Mouse (Mus musculus): ENCODE data around the gene Tab1.
A peak's percentile ranks its signal among the peaks of the same experiment; 100 is the strongest.

Gene Tab1

DNA sequence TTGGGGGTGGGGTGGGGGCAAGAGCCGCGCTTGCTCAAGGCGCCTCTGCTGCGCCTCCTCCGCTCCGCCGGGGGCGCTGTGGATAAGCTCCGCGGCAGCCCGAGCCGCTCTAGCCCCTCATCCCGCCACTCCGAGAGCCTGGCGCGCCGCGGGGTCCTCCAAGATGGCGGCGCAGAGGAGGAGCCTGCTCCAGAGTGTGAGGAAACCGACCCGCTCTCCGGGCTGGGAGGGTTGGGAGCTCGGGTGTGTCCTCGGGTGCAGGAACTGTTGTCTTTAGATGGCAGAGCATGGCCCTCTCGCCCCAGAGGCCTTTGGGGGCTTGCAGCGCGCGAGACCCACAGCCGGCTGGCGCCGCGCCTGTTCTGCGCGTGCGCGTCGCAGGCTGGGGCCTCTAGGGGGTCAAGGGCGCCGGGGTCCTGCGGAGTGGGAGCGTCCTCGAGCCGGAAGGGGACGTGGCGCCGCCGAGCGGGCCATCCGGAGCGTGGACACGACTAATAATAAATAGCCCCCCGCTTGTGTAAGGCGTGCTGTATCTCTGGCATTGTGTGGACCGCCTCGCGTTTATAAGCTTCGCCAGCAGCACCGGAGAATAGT, at the start of gene Tab1:
Gene Tab1, plus strand, starts transcription at position 135 of the 594 bp plus-strand sequence.
- DNase-seq (ENCODE audit: low spot score) = peak; percentile 95

DNA sequence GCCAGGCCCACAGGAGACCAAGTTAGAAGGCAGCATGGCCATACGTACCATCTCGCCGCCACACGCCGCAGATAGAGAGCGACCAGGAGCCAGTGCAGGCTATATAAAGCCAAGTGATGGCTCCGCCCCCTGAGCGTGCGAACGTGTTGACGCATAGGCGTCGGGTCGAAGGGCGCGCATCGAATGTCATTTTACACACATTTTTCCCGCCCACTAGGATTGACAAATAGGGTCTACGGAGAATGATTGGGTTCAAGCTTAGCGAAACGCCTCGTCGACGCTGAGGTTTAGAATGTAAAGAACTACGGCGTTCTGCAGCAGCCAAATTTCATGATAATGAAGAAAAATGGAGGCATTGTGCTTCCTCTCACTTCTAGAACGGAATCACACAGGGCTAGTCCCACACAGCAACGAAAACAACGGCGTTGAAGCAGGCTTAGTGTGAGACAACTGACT, 49.6 kb upstream of the Tab1 start:
- peak; percentile 100 for DNase-seq (ENCODE audit: low spot score)

DNA sequence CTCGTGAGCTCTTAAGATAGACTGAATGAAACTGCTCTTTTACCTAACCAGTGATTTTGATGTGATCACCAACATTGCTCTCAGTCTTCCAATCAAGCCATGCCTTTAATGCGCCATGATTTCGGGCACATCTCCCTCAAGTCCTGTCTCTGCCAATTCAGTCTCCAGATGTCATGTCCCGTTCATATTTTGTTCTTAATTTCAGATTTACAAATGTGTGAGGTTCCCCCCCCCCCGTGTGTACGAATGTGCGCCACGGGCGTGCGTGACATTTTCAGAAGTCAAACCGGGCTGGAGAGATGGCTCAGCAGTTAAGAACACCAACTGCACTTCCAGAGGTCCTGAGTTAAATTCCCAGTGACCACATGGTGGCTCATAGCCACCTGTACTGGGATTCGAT, 49.2 kb upstream of the Tab1 start:
- no peak for DNase-seq (ENCODE audit: low spot score)

DNA sequence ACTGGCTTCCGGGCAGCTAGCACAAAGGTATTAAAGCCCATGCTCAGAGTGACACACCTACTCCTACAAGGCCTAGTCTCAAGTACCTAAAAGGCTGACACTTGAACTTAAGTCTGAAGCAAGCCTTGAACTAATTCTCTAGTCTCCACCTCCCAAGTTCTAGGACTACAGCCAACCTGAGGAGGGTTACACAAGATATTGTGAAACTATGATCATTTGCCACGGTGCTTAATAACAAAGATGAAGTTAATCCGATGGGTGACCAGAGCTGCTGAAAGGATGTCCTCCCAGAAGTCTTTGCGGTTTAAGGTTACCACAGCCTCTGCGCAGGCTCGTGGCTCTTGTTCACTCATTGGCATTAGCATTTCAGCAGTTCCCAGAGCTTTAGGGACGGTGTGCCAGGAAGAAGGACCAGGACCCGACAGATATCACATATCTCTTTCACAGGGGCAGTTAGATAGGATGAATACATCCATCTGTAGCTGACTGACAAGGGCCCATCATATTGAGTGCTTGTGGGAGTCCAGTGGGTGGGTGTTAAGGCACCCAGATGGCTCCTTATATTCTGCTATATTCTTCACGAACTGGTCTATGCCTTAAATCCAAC, 45.4 kb upstream of the Tab1 start:
- no peak for DNase-seq (ENCODE audit: low spot score)

DNA sequence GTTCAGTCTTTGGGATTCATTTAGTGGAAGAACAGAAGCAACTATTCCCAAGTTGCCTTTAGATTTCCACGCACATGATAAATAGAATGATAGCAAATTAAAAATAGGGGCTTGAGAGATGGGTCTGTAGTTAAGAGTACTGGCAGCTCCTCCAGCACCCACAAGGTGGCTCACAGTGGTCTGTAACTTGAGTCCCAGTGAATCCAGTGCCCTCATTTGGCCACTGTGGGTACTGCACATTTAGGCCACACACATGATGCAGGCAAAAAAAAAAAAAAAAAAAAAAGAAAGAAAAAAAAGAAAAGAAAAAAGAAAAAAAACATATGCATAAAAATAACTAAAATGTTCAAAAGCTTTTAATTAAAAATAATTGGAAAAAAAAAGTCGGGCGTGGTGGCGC, 44.3 kb upstream of the Tab1 start:
- peak; percentile 94 for DNase-seq (ENCODE audit: low spot score)

DNA sequence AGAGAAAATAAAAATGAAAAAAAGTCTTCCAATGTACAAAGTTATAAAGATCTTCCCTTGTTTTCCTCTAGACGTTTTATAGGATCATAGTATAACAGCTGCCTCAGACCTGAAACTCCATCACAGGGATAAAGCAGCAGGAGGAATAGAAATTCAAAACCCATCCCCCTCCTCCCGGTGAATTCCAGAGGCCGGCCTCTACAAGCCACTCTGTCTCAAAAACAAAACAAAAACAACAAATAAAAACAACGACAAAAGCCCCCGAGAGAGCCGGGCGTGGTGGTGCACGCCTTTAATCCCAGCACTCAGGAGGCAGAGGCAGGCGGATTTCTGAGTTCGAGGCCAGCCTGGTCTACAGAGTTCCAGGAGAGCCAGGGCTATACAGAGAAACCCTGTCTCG, 42.8 kb upstream of the Tab1 start:
- peak; percentile 37 for DNase-seq (ENCODE audit: low spot score)

DNA sequence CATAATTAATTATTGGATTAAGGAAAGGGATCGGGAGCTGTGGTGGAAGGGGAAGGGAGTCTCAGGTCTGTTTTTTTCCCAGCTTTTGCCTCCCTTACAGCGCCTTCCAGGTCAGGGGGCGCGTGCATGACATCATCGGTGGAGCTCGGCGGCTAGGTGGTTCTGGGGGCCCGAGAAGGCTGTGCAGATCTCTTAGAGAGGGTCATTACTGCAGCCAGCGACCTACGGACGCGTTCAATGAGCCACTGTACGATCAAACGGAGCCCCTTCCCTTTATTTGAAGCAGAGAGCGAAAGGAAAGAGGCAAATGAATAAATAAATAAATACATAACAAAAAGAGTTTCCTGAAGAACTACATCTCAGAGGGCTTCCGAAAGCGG, 42.2 kb upstream of the Tab1 start:
- DNase-seq (ENCODE audit: low spot score) = peak; percentile 49

DNA sequence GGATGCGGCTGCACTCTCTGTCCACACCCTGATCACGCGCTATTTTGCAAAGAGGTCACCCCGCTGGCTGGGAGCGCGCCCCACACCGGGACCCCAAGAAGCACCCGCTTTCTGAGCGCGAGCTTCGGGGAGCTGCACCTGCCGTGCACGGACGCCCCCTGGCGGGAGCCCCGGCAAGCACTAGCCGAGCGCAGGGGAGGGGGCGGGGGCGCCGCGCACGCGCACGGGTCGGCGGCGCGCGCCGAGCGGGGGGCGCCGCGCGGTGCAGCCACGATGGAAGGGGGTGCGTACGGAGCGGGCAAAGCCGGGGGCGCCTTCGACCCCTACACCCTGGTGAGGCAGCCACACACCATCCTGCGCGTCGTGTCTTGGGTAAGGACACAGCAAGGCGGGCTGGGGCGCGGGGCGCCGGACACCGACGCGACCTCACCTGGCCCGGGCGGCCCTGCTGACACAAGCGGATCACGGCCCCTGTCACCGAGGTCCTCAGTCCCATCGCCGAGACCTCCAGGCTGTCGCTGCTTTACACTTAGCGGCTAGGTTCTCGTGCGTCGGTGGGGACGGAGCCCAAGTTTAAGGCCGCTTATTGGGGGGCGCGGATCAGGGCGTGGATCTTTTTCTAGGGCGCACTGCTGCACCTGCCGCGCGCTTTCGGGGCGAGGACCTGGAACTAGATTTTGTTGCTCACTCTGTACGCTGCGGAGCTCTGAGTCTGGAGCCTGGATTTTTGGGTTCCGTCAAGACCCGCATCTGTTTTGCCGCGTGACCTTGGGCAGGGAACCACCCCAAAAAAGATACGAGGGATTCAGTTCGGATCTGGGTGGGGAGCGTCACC, 41.6 kb upstream of the Tab1 start, which contains the start of the genes Syngr1 and Rpl3:
Gene Syngr1, plus strand, starts transcription at position 214 of the 835 bp plus-strand sequence.
Gene Rpl3, minus strand, starts transcription at position 748 of the 835 bp plus-strand sequence.
- peak; percentile 89 for DNase-seq (ENCODE audit: low spot score)

DNA sequence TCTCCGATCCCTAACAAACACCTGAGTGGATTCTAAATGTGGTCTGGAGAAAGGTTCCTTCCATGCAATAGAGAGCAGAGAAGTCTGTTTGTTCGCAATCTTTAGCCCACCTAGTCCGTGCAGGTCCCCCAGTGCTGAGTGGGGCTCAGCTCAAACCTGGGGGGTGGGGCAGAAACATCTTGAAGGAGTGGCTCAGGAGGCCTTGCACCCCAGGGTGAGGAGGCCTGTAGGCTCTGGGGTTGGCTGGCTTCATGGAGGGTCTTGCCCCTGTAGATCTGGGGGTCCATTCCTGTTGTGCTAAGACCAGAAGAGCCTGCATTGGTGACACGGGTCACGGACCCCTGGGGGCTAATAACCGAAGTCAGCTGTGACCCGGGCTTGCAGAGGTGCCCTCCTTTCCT, 40.9 kb upstream of the Tab1 start:
- DNase-seq (ENCODE audit: low spot score) = peak; percentile 54

DNA sequence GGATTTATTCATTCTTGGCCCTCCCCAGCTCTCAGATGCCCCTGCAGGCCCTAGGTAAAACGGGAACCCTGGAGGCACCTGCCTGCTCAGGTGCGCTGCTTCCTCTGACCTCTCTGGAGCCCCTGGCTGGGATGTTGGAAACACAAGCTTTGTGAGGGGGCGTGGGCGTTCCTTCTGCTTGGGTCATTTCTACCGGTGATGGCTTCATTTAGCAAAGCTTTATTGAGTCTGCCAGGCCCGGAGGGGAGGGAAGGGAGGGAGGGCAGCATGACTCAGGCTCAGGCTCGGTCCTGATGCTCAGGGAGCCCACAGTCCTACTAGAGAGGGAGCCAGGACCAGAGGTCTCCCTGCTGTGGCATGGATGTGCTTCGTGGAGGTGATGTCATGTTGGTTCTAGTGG, 40.3 kb upstream of the Tab1 start:
- DNase-seq (ENCODE audit: low spot score) = peak; percentile 49

DNA sequence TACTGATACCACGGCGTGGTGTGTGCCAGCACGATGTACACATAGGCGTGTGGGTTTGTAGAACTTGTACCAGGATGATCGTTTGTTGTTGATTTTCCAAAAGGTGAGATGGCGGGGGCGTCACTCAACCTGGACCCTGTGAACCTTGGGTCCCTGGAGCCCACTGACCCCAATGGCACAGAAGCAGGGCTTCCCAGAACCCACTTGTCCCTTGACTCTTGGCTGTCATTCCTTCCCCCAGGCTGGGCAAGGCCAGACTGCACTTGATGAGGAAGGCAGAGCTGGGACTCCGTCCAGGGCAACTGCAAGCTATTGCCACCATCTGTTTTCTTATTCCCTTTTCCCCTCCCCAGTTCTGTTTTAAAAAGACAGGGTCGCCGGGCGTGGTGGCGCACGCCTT, 38.7 kb upstream of the Tab1 start:
- no peak for DNase-seq (ENCODE audit: low spot score)

DNA sequence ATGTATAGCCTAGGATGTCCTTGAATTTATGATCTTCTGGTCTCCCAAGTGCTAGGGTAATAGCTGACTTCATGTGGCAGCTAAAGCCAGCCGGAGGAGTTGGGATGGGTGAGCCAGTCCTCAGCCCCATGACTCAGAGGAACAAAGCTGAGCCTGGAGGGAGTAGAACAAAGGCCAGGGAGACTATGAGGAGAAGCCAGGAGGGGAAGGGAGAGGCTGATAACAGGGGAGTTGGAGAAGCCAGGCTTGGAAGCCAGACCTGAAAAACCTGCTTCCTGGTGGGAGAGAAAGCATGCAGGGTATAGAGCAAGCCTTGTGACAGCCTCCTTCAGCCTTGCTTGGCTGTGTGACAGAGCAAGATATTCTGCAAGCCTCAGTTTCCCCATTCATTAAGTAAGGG, 37.3 kb upstream of the Tab1 start:
- no peak for DNase-seq (ENCODE audit: low spot score)

DNA sequence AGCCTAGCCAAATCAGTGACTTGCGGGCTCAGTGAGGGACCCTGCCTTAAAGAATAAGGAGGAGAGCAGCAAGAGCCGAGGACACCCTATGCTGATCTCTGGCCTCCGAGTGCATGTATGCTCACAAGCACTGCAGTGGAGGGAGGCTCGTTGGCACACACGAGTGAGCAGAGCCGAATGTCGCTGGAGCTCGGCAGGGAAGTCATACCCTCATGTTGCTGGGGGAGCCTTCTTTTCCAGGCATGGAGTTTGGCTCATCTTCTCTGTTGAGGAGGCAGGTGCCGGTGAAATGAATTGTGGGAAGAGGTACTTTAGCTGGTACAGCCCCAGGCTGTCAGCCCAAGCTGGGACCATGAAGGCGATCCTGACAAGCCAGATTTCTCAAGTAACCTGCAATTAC, 36.5 kb upstream of the Tab1 start:
- DNase-seq (ENCODE audit: low spot score) = no peak

DNA sequence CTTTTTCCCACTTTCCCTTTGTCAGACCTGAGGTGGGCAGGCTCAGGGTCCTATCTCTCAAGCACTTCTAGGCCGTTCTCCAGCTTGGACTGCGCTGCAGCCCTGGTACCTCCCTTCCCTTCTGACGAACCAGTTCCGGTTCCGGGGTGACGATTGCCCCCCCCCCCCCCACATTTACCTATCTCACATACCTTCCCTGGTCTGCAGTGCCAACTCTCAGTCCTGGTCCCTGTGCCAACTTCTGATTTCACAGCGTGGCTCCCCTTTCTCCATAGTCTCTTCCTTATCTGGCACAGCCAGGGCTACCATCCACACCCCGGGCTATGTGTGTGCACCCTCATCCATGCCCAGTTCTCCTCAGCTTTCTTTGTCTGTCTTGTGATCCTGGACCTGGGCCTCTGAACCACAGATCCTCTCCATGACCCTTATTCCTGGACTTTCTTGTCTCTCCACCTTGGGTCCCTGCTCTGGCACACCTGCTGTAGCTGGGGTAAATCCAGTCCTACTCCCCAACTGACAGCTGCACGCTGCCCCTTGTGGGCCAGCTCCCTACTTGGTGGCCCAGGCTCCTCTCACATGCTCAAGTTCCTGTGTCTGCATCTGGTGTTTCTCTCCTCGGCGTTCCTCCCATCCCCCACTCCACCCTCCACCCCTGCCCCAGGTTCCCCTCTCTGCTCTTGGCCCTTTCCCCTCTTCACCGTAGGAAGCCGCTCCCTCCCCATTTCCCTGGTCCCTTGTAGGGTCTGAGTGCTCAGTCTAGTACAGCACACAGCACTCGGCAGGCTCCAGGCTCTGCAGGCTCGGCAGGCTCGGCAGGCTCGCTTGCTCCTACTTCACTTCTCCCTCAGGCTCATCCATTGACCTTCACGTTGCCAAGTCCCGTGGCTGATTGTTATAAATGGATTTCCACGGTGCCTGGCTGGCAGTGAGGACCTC, 35.7 kb upstream of the Tab1 start:
- peak; percentile 75 for DNase-seq (ENCODE audit: low spot score)

DNA sequence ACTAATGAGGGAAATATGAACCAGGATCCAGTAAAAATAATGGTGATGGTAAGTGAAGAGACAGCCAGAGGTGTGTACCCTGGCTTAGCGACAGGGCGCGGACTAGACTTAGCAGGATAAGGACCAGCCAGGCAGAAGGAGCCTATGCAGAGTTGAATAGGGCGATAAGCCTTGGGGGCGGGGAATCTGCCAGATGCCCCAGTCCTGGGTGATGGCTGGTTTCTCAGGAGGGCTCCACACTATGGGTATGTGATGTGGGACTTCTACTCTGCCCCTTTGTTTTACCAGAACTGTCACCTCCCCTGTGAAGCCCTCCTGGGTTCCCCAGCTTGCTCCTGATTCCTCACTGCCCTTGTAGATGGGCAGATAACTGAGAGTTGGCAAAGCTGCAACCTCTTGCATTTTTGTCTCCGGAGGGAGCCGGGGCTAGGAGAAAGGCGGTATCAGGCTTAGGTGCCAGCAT, 34.9 kb upstream of the Tab1 start:
- no peak for DNase-seq (ENCODE audit: low spot score)

DNA sequence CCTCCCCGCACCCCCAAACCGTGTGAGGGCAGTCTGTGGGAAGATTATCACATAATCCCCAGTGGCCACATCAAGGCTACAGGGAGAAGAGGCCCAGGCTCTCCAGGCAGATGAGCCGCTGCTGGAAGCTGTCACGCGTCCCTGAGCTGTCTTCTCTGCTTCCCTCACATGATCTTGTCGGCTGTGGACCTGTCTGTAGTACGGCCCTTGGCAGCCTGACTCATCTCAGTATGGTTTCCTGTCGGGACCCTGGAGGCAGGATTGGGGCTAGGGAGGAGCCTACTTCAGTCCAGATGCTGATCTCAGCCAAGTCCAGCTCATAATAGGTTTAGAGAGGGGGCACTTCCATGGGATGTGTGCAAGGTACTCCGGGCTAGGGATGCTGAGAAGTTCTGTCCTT, 34.1 kb upstream of the Tab1 start:
- DNase-seq (ENCODE audit: low spot score) = no peak

DNA sequence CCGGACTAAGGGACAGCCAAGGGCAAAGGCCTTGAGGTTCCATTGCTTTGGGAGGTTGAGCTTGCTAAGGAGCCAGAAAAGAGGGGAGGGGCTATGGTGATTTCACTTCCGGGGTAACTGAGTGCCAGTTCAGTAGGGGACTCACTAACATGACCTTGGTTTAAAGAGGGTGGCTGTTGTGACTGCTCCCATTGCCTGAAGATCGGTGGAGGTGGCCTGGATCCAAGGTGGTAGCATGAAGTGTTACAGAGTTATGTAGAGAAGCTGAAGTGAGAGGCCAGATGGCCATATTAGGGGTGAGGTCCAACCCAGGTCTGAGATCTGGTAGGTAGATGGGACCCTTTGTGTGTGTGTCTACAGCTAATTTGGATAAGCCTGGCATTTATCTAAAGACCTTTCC, 33.5 kb upstream of the Tab1 start:
- DNase-seq (ENCODE audit: low spot score) = peak; percentile 45

DNA sequence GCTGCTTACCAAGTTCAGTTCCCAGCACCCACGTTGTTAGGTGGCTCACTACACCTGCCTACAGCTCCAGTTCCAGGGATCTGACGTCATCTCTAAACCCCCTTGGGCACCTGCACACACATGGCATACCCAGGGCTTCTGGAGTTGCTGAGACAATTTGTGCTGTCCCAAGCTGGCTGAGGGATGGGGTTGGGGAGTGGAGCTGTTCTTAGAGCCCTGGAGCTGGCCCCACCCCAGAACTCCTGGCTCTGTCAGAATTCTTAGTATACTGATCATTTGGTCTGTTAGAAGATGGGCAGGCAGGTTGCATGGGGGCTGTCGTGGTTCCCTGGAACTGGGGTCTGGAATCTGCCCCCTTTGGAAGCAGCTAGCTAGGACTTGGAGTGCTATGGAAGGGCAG, 32.7 kb upstream of the Tab1 start:
- peak; percentile 38 for DNase-seq (ENCODE audit: low spot score)

DNA sequence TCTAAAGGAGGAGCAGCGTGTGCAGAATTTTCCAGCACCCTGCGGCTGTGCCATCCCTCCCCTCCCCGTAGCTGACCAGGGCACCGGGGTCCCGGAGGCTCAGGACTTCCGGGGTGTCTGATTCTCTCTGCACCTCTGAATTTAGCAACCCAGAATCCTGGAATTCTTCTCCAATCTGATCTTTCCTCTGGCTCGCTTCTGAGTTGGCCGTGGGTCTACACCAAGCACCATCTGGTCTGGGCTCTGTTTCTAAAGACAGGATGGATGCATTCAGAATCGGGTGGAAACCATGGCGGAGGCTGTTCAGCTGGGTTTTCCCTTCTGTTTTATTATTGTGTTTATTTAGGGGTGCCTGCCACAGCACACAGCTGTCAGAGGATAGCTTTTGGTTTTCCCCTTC, 32.1 kb upstream of the Tab1 start:
- DNase-seq (ENCODE audit: low spot score) = peak; percentile 41

DNA sequence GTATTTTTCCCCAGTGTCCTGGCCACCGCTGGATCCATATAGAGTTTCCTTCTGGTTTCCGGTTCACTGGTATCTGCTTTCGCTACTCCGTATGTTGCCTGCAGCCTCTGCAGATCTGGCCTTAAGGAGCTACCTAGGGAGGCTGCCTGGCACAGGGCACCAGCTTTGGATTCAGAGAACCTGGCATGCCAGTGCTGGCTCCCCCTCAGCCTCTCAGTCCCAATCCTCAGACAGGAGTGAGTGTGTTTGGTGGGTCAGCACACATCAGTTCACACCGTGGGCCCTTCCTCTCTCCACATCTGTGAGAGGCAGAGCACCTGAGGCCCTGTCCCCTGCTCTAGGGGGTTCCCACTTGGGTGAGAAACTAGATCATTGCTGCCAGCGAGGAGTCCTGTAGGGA, 31.4 kb upstream of the Tab1 start:
- DNase-seq (ENCODE audit: low spot score) = peak; percentile 35

DNA sequence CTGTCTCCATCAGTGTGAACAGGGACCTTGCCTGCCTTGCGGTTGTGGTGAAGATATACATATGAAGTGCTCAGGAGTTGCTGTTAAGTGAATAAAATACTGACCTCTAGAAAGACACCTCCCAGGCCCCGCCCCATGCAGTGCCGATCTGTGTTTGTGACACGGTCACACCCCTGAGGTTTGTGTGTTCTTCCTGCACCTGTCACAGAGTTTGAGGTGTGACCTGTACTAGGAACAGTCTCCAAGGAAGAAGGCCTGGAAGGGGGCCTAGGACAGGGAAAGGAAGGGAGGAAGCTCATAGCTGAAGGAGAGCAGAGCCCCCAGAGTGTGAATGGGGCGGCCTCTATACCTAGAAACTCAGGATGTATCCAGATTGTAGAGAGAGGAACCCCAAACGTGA, 30.4 kb upstream of the Tab1 start:
- DNase-seq (ENCODE audit: low spot score) = peak; percentile 40
